Mouse (Mus musculus) right cerebral cortex, postnatal 25 days (tissue): ENCODE measurements around the gene Memo1.
"Not testable (repeated sequence)": the region's sequence is repeated elsewhere in the genome, so short reads cannot be mapped to it uniquely, and the experiment has no call there.

Experiments
- DNase-seq: peaks from one replicate; pipeline ENCODE4 v3.0.0; 2022

Gene Memo1

DNA sequence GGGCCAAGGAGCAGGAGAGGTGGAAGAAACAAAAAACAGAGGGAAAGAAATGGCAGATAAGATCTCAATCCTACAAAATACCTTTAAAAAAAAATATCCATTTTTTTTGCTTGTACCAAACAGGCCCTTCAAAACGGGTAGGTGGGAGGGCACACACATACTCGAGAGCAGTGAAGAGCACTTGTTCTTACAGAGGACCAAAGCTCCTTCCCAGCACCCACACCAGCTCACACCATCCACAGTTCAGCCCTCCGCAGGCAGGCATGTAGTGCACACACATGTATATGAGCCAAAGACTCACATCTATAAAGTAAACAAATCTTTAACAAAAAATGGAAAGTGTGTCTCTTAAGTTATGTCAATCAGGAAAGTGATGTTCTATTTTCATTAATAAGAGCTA is 52.5 kb downstream of the Memo1 start:
- no peak for DNase-seq

DNA sequence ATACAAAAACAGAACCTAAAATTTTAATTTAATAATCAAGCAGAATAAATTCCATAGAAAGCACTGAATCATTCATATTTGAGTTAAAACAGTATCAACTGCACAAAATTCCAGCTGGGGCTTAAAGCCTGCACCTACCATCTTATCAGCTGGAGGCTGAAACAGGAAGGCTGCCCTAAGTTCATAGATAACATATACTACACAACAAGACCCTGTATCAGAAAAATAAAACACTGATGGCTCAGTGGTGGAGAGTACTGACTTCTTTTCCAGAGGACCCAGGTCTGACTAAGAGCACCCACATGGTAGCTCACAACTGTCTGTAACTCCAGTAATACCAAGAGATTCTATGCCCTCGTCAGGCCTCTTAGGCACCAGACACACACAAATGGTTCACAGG is 55.0 kb downstream of the Memo1 start:
- DNase-seq: no peak

DNA sequence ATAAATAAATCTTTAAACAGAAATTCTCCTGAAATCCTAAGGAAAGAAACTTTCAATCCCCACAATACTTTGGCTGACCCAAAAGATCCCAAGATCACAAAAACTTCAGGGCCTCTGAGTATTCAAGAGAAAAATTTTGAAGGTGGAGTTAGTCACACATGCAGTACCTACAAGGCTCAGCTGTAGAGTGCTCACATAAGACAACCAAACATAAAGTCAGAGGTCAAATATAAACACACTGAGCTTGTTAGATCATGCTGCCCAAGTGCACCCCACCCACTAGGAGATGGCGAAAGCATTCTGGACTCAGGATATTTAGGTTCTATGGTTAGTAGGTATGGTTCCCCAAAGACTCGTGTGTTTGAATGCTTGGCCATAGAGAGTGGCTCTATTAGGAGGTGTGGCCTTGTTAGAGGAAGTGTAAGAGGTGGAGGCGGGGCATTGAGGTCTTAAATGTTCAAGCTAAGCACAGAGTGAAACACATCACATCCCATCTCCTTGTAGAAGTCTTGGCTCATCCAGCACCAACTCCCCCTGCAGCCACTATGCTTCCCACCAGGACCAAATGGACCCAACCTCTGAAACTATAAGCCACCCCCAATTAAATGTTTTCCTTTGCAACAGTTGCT is 67.1 kb downstream of the Memo1 start:
- DNase-seq: no peak

DNA sequence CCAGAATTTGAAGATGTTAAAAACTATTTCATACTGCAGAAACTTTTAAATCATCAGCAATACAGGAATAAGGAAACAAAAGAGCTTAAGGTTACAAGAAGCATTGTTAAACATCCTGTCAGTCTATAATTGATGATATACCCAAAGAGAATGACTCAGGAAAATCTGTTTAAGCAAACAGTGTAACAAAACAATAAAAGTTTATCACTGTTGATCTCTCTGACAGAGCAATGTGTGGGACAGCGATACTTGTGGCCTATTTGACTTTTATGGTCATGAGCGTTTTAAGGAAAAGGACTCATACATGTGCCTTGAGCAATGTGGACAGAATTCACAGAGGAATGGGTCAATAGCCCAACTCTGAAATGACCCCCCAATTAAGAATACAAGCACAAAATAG is 78.0 kb downstream of the Memo1 start:
- DNase-seq: no peak

DNA sequence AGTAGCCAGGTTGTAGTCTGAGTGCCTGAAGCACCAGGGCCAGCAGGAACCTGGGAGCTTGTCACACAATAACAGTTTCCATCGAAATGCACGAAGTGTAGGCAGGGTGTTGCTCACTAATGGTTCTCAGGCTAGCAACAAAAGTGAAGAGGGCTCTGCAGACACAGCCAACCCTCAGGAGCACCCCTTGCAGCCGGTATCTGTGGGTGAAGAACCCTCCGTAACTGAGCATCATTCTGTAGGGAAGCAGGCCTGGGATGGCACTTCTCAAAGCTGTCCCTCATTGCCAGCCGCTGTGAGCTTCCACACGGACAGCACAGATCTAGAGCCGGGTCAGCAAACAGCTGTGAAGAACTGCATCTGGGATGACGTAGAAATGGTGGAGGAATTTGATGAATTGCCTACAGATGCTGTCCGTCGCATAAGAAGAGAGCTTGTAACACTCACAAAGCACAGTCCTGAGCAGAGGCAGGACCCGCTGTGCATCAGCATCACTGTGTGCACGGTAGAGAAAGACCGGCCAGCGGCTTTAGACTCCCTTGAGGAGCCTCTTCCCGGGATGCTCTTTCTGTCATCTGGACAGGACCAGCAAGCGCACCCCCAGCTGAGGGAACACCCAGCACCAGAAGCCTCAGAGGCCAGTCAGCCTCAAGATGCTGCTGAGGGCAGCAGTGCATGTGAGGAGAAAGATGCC is 82.3 kb downstream of the Memo1 start:
- not testable (repeated sequence) for DNase-seq

DNA sequence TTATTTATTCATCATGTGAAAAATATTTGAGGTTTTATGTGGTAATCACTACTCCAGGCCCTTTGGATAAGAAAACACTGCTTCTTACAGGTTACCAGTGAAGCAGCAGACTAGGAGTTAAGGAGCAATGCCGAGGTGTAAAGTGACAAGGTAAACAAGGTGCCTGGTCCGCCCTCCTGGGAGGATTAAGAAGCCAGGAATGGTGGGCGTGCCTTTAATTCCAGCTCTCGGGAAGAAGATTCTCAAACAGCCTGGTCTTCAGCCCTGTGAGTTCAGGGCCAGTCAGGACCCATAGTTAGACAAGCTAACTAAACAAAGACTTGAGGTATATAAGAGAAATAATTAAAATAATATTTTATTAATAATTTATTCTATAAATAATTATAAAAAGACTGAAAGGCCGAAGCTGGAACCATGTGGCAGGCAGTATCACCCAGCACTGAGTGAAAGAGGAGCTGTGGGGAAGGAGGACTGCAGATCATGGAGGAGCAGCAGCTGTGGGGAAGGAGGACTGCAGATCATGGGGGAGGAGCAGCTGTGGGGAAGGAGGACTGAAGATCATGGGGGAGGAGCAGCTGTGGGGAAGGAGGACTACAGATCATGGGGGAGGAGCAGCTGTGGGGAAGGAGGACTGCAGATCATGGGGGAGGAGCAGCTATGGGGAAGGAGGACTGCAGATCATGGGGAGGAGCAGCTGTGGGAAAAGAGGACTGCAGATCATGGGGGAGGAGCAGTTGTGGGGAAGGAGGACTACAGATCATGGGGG is 86.0 kb downstream of the Memo1 start:
- DNase-seq: no peak

DNA sequence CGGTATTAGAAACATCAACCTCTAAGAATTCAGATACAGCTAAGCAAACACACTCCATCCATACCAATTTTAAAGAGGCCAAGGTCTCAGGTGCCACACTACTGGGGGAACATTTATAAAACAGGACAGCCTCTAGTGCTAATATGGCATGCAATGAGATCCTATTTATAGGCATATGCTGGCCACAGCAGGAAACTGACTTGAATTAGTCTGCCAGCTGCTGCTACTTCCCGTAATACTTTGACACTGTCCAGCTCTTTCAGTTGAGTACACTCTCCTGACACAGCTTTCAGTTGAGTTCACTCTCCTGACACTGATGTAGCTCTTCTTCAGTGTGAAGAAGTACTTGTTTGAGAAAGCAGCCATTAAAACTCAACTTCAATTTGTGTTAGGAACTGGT is 99.4 kb downstream of the Memo1 start:
- DNase-seq: no peak

DNA sequence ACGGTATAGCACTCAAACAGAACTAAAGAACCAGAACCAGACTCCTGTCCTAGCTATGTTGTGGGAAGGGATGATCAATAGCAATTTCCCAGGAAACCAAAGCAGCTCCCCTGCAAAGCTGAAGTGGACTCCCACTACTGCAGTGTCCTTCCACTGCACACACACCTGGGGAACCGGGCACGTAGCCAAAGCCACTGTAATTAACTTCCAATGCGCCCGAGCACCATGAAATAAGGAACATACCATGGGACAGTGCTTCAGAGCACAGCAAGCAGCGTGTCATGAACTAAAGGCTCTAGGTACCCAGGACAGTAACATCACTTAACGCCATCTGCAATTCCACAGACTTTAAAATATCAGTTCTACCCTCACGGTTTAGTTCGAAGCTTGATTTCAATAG is 100.6 kb downstream of the Memo1 start:
- no peak for DNase-seq

DNA sequence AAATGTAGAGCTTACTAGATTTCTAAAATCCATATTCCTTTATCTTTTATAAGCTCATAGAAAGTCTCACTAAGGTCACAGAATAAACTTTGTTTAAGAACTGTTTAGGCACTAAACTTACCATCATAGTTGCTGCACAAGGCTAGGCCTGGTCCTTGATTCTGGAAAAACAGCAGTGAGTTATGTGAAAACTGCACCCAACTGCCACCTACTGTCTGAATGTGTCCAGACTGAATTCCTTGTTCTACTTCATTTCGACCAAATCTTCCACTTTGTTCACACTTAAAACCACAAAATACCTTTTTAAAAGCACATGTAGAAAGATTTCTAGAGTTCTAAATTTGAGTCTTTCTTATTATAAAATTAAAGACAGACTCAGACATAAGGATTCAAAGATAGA is 101.9 kb downstream of the Memo1 start:
- DNase-seq: no peak

DNA sequence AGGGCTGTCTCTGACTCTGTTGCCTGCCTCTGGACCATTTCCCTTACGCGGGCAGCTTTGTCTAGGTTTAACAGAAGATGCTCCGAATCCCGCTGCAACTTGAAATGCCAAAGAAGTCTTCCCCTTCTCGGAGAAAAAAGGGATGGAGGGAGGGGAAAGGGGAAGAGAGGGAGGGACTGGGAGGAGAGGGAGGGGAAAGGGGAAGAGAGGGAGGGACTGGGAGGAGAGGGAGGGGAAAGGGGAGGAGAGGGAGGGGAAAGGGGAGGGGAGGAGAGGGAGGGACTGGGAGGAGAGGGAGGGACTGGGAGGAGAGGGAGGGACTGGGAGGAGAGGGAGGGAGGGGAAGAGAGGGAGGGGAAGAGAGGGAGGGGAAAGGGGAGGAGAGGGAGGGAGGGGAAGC is 103.9 kb downstream of the Memo1 start:
- DNase-seq: no peak

DNA sequence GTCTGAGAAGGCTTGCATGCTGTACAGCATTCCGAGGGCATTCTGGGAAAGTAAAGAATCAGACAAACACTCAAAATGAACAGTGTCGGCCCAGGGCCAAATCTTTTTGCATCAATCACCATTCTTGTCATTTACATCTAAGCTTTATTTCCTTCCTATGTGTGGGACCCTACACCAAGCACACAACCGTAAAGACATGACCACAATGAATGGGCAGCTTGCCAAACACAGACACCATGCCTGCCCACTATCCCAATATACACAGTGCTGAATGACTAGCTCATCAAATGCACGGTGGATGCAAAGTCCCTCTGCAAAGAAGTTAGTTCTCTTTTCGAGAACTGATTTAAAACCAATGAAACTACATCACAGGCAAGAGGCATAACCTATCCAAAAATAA is 109.1 kb downstream of the Memo1 start:
- no peak for DNase-seq

DNA sequence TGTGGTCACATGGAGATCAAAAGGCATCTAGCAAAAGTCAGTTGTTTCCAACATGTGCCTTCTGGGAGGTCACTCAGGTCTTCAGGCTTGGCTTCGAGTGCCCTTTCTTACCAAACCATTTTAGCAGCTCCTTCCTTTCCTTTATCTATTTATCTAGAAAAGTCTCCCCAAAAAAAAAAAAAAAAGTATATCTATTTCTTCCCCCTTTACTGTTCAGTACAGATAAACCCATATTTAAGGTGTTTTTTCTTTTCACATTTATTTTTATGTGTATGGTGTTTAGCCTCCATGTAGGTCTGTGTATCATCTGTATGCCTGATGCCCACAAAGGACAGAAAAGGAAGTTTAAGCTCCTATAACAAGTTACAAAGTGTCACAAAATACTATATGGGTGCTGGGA is 110.6 kb downstream of the Memo1 start:
- DNase-seq: no peak

DNA sequence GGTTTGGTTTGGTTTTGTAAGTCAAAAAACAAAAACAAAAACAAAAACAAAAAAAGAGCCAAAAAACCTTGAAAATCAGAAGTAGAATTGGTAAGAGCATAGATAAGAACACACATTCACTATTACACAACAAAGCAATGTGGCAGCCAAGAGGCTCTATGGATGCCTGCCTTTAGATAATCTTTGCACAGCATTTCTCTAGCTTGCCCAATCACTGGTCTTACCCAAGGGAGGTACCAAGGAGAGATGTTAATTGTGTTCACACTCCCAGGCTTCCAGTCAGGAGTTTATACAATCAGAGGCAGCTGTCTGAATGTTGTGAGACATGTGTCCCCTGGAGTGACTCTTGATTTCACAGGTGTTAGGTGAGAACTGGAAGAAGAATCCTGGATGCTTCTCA is 114.4 kb downstream of the Memo1 start:
- no peak for DNase-seq

DNA sequence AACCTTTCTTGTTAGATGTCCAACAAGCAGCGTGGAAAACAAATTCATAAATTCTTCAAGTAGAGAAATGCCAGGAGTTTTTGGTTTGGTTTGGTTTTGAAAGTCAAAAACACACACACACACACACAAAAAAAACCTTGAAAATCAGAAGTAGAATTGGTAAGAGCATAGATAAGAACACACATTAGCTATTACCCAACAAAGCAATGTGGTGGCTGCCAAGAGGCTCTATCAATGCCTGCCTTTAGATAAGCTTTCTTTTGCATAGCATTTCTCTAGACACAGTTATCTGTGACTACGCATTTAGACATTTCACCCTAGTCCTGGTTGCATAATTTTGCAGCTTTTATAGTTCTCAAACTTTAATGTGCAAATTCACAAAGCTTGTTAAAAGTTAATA is 115.7 kb downstream of the Memo1 start:
- DNase-seq: not testable (repeated sequence)

DNA sequence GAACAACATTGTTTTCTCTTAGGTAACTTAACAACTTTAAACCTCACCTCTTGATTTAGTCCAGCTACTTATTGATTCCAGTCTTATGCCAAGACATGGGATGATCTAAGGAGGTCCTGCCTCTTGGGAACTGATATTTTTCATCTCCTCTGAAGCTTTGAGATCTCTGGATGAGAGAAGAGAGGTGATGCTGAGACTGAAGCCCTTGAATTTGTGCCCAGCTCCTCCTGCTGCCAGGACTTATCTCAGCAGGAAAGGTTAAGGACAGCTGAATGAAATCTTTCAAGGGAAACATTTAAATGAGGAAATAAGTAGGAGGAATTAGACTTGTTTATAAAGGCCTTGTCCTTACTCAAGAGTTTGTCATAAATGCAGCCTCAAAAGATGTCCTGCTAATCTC is 121.6 kb downstream of the Memo1 start:
- DNase-seq: no peak

DNA sequence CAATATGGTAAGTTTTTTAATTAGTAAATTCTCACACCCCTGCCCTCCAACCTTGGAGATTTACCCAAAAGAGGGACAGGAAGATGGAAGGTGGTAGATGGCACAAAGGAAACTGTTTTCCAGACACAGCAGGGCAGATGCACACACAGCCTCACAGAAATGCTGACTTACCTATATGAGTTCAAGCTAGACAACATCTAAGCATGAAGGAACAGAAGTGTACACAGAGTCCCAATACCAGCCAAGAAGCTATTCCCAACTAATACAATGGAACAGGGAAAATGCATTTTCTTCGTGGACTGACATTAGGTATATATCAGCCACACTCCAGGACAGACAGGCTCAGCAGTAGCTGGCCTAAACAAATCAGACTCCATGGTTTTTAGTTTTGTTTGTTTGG is 122.5 kb downstream of the Memo1 start:
- DNase-seq: no peak

DNA sequence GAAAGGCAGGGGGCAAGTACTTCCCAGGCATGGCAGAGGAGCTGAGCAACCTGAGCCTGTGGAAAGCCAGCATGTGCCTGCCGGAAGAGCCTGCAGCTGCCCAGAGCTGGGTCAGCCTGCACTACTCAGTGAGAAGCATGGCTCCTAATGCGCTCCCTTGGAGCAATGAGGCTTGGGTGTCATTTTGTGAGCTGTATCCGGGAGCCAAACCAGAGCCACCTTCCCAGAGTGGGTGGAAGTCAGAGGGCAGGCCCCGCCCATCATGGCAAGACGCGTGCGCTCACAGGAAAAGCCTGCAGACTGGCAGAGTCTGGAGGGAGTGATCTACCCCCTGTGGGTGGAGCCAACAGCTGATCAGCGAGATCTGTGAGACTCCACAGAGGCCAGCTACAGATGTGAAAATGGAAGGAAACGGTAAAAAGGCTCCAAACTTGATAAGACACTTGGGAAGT is 135.9 kb downstream of the Memo1 start:
- DNase-seq: no peak

DNA sequence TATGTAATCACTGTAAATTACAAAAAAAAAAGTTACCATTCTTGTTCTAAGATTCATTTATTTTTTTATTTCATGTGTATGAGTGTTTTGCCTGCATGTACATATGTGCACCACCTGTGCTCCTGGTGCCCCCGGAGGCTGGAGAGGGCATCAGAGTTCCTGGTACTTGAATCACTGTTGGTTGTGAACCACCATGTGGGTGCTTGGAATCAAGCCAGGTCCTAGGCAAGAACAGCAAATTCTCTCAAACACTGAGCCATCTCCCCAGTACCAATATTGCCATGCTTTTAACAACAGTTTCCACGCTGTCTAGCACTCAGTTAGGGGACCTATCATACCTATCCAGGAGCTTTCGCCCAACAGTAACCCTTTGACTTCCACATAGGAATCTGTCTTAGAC is 137.2 kb downstream of the Memo1 start:
- DNase-seq: no peak
